Mouse (Mus musculus) hindbrain, embryonic 11.5 days (tissue): Measurements from ENCODE around the gene Gpm6b. TPM values are rescaled to one million over a fixed set of nuclear protein-coding genes. Genes with fewer than 3 reads are reported as not detected.

ENCODE experiments used
- ATAC-seq: fragments of 200-750 bp; cut with Nextera tagmentation; 2 replicates; pipeline ENCODE4 v1.8.0; 2017; ENCODE audit warnings: mild to moderate bottlenecking, moderate TSS enrichment, moderate library complexity; ENCODE audit not compliant: low FRiP score
- DNase-seq: peaks from one replicate; pipeline ENCODE4 v3.0.0-alpha.2; 2015; ENCODE audit warnings: low spot score
- H3K27ac ChIP-seq: fragments of 300-500 bp; sonication (generic); 2 replicates; pipeline ENCODE4 v1.5.1; 2014; ENCODE audit warnings: mild to moderate bottlenecking, low read depth, low read length
- H3K27me3 ChIP-seq: fragments of 300-500 bp; sonication (generic); 2 replicates; pipeline ENCODE4 v1.6.1; 2014; ENCODE audit warnings: mild to moderate bottlenecking, low read length, moderate library complexity, mixed read lengths; ENCODE audit not compliant: control insufficient read depth, insufficient read depth
- H3K36me3 ChIP-seq: fragments of 300-500 bp; sonication (generic); 2 replicates; pipeline ENCODE4 v1.6.1; 2014; ENCODE audit warnings: mild to moderate bottlenecking, low read length, moderate library complexity, mixed read lengths; ENCODE audit not compliant: control insufficient read depth, insufficient read depth
- H3K4me1 ChIP-seq: fragments of 300-500 bp; sonication (generic); replicated peaks from 2 replicates; pipeline ENCODE4 v1.6.1; 2014; ENCODE audit warnings: low read length, mixed read lengths; ENCODE audit not compliant: control insufficient read depth, insufficient read depth
- H3K4me2 ChIP-seq: fragments of 300-500 bp; sonication (generic); replicated peaks from 2 replicates; pipeline ENCODE4 v1.6.1; 2014; ENCODE audit warnings: mild to moderate bottlenecking, low read depth, low read length
- H3K4me3 ChIP-seq: fragments of 300-500 bp; sonication (generic); 2 replicates; pipeline ENCODE4 v1.5.1; 2014; ENCODE audit warnings: low read depth, low read length
- H3K9ac ChIP-seq: fragments of 300-500 bp; sonication (generic); 2 replicates; pipeline ENCODE4 v1.6.1; 2014; ENCODE audit warnings: low read depth, low read length
- H3K9me3 ChIP-seq: fragments of 300-500 bp; sonication (generic); 2 replicates; pipeline ENCODE4 v1.6.1; 2016; ENCODE audit warnings: low read length; ENCODE audit not compliant: control insufficient read depth
- WGBS: fragments of 180-500 bp; shearing (Covaris S2); extraction: QIAGEN DNeasy Blood & Tissue Kit; methylation state at CpG from one replicate; pipeline ENCODE4 v1.1.7; 2014; 5-methylcytosine and 5-hydroxymethylcytosine counted together
- polyA plus RNA-seq: library from polyadenylated mRNA; unstranded; fragments of >200 nt; fragmentation: Nextera tagmentation; extraction: Ambion mirVana; gene quantifications from 2 replicates; pipeline ENCODE4 v1.2.1, GENCODE M21; 2014

Gene Gpm6b
- polyA plus RNA-seq = 157 and 176 TPM in 2 replicates

DNA sequence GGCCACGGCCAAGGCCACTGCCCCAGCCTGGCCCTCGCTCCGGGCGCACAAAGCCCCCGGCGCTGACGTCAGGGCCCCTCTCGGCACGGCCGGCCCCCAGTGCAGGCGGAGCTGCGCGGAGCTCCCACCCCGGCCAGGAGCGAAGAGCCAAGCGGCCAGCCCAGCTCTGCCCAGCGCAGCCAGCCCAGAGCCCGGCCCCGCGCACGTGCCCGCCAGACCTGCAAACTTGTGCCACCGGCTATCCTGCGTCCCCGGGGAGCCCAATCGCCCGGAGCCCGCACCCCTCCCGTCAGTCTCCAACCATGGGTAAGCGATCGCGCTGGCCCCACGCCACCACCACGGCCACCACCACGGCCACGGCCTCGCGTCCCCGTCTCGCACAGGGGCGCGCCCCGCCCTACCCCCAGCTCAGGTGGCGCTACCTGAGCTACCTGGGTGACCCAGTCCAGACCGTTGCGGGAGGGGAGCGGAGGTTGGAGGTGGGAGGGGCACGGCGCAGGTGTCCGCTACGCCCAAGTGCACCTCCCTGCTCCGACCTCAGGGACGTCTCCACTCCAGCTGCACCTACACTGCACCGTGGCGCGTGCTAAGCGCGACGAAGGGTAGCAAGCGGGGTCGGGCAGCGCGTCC, at the start of gene Gpm6b:
TSS of gene Gpm6b (plus strand) at position 81 of the 630 bp plus-strand sequence.
- no peaks in the 10 kb centered on the region for H3K9me3 ChIP-seq
- H3K27me3 ChIP-seq = peaks cover 2% of the 10 kb centered on the region
- 28% methylated on average over 42 of the region's 63 CpGs for WGBS
- H3K36me3 ChIP-seq = no peaks in the 10 kb centered on the region
- H3K4me1 ChIP-seq = no peaks in the 10 kb centered on the region
- H3K27ac ChIP-seq = no peak within 1 kb of the TSS
- DNase-seq (peak; percentile 55), ATAC-seq (peak; percentile 94)
- H3K4me2 ChIP-seq = peak within 1 kb of the TSS; percentile 89
- peak within 1 kb of the TSS; percentile 67 for H3K9ac ChIP-seq
- peak within 1 kb of the TSS; percentile 52 for H3K4me3 ChIP-seq

DNA sequence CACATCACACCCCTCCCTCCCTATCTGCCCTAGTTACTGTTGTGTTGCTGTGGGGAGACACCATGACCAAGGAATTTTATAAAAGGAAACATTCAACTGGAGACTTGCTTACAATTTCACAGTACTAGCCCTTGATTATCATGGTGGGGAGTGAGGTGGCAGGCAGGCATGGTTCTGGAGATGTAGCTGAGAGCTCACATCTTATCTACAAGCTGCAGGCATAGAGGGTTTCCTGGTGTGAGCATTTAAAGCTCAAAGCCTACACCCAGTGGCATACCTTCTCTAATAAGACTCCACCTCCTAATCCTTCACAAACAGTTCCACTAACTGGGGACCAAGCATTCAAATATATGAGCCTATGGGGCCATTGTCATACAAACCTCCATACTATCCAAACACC, 42.4 kb upstream of the Gpm6b start:
- Histone ChIP-seq H3K9me3 (no peaks in the 10 kb centered on the region), H3K4me3 (no peak overlapping the region), H3K4me2 (no peak overlapping the region), H3K36me3 (no peaks in the 10 kb centered on the region), H3K27ac (no peak overlapping the region), H3K9ac (no peak overlapping the region), H3K27me3 (no peaks in the 10 kb centered on the region), H3K4me1 (no peaks in the 10 kb centered on the region)
- no peak for ATAC-seq
- no peak for DNase-seq

DNA sequence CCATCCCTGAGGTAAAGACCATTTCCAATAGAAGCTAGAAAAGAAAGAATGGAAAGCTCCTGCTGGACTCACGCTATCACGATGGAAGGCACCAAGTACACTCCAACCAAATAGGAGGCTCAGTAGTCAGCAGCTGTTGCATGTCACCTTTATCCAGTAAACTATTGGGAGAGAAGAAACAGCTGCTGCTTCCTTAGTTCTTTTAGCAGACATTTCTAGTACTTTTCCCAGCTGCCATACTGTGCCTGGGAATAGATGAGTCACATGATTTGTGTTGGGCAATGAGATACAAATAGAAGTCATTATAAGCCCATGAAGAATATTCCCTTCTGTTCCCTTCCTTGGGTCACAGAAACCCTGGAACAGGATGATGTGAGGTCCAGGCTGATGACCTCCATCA, 40.4 kb upstream of the Gpm6b start:
- H3K4me1 ChIP-seq = no peaks in the 10 kb centered on the region
- no peaks in the 10 kb centered on the region for H3K9me3 ChIP-seq
- DNase-seq = no peak
- ATAC-seq = no peak
- no peak overlapping the region for H3K27ac ChIP-seq
- no peak overlapping the region for H3K4me3 ChIP-seq
- no peak overlapping the region for H3K4me2 ChIP-seq
- no peaks in the 10 kb centered on the region for H3K36me3 ChIP-seq
- H3K27me3 ChIP-seq = no peaks in the 10 kb centered on the region
- WGBS = 95% methylated on average over 2 of the region's 2 CpGs
- H3K9ac ChIP-seq = no peak overlapping the region

DNA sequence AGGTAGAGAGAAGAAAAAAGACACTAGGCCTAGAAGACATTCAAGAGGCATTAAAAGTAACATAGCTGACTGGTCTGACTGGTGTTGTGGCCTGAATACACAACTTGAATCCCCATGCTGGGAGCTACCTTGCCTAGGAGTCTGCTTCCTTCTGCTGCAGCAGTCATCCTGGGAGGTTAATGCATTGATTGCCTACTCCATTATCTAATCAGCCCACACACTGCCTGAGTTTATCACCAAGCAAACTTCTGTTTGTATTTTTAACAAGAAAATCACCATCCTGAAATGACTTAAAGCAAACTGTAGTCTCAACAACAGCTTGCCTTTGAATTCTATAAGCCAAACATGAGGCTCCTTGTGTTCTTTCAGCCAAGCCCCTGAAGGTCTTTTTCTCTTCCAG, 38.9 kb upstream of the Gpm6b start:
- ATAC-seq (no peak), DNase-seq (no peak)
- H3K4me3 ChIP-seq = no peak overlapping the region
- no peak overlapping the region for H3K4me2 ChIP-seq
- H3K9me3 ChIP-seq = no peaks in the 10 kb centered on the region
- H3K27me3 ChIP-seq = no peaks in the 10 kb centered on the region
- H3K27ac ChIP-seq = no peak overlapping the region
- H3K36me3 ChIP-seq = no peaks in the 10 kb centered on the region
- H3K9ac ChIP-seq = no peak overlapping the region
- H3K4me1 ChIP-seq = no peaks in the 10 kb centered on the region

DNA sequence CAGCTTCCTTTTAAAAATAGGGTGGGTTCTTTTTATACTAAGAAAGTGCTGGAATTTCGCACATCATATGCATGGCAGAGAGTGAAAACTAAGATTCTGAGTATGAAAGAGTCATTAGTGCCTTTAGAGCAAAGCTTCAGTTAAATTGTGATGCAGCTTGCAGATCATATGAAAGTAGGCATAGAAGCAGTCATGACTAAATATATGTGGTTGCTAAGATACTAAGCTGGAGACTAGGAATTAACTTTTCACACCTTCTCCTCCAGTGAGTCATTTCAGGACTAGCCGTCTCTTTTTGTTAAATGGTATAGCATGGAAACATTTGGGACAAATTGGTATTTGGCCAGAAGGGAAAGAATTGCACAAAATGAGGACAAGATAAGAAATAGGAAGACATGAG, 24.1 kb upstream of the Gpm6b start:
- DNase-seq = no peak

DNA sequence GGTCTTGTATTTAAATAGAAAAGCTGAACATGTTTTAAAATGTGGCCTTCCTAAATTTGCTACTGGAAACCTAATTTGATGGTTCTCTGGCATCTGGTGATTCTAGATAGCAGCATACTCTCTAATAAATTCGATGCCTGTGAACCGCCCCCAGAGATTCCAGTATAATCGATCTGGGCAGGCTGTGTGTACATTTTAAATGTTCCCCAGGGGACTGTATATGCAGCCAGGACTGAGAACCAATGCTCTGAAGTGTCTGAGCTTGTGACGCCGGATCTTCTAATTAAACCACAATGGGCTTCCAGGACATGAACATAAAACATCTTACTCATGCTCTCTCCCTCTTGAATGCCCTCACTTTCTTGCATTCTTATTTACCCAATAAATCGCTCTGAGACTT, 22.5 kb upstream of the Gpm6b start:
- DNase-seq (no peak), ATAC-seq (no peak)
- Histone ChIP-seq H3K4me3 (no peak overlapping the region), H3K9ac (no peak overlapping the region), H3K4me2 (no peak overlapping the region), H3K27me3 (peaks cover 4% of the 10 kb centered on the region; the same call in 1 of the 2 replicates), H3K36me3 (no peaks in the 10 kb centered on the region), H3K4me1 (no peaks in the 10 kb centered on the region), H3K27ac (no peak overlapping the region), H3K9me3 (no peaks in the 10 kb centered on the region)
- WGBS = 78% methylated on average over 6 of the region's 6 CpGs

More for the DNA sequence above, 24.1 kb upstream of the Gpm6b start:
- Histone ChIP-seq H3K27me3 (peaks cover 4% of the 10 kb centered on the region; the same call in 1 of the 2 replicates), H3K9me3 (no peaks in the 10 kb centered on the region), H3K4me3 (no peak overlapping the region), H3K9ac (no peak overlapping the region), H3K27ac (no peak overlapping the region), H3K4me2 (no peak overlapping the region), H3K4me1 (no peaks in the 10 kb centered on the region), H3K36me3 (no peaks in the 10 kb centered on the region)
- no peak for ATAC-seq
- 81% methylated on average over 2 of the region's 2 CpGs for WGBS

DNA sequence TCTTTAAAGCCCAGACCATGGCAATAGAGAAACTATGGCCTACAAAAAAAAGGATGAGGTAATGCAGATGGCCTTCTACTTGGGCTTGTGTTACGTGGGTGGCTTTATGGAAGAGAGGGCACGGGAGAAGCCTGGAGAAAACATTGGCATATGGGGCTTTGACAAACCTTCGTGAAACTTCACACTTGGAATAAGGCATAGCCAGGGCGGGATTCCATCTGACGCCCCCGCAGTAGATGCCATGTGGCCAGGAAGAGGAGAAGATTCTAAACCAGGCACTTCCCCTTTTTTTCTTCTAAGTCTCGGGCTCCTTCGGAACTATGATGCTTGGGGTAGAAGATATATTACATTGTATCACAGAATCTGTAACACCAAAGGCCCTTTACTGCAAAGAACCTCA, 22.0 kb upstream of the Gpm6b start:
- H3K4me2 ChIP-seq = no peak overlapping the region
- no peaks in the 10 kb centered on the region for H3K4me1 ChIP-seq
- peaks cover 4% of the 10 kb centered on the region; the same call in 1 of the 2 replicates for H3K27me3 ChIP-seq
- ATAC-seq (no peak), DNase-seq (no peak)
- H3K4me3 ChIP-seq = no peak overlapping the region
- no peaks in the 10 kb centered on the region for H3K36me3 ChIP-seq
- H3K9ac ChIP-seq = no peak overlapping the region
- 96% methylated on average over 8 of the region's 8 CpGs for WGBS
- H3K27ac ChIP-seq = no peak overlapping the region
- no peaks in the 10 kb centered on the region for H3K9me3 ChIP-seq

DNA sequence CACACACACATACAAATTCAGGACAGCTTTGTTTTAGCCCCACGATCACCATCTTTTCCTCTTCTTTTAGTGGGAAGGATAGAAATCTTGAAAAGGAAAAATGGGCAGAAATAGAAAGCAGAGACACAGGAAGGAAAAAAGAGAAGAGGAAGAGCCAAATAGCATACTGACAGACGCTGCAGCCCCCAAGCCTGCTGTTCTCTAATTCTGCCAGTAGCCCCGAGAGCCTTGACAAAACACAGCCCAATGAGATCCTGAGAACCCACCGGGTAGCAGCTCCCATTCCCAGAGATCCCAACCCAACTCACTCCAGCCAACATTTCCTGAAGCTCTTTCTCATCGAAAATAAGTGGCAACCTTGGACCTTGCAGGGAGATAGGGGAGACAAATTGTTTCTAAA, 19.4 kb upstream of the Gpm6b start:
- ATAC-seq = no peak

DNA sequence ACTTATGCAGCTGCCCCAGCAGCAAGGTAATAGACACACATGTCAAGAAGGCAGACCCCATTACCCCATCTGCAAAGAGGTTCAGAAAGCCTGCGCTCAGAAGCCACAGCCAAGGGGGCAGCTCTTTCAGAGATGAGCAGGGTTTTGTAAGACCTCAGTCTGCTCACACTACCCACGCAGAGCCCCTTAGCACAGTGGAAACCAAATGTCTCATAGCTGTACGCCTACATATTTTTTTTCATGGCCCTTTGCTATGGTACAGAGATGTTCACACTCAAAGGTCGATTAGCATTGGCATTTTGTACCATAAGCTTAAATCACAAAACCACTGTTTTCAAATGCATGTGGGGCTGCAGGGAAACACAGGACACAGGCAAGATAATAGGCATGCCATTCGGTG, 11.9 kb upstream of the Gpm6b start:
- Histone ChIP-seq H3K4me1 (no peaks in the 10 kb centered on the region), H3K27me3 (no peaks in the 10 kb centered on the region), H3K9me3 (no peaks in the 10 kb centered on the region), H3K36me3 (no peaks in the 10 kb centered on the region), H3K4me3 (no peak overlapping the region), H3K4me2 (no peak overlapping the region), H3K27ac (no peak overlapping the region), H3K9ac (no peak overlapping the region)
- ATAC-seq (no peak), DNase-seq (no peak)
- WGBS = 88% methylated on average over 5 of the region's 5 CpGs

More for the DNA sequence above, 19.4 kb upstream of the Gpm6b start:
- no peak overlapping the region for H3K4me2 ChIP-seq
- no peaks in the 10 kb centered on the region for H3K36me3 ChIP-seq
- no peak overlapping the region for H3K4me3 ChIP-seq
- H3K27ac ChIP-seq = no peak overlapping the region
- no peak for DNase-seq
- WGBS = 74% methylated on average over 5 of the region's 5 CpGs
- peaks cover 2% of the 10 kb centered on the region; the same call in 1 of the 2 replicates for H3K27me3 ChIP-seq
- no peaks in the 10 kb centered on the region for H3K9me3 ChIP-seq
- H3K9ac ChIP-seq = no peak overlapping the region
- H3K4me1 ChIP-seq = no peaks in the 10 kb centered on the region
